Mouse (Mus musculus): Measurements from ENCODE around the gene Cog4. TPM values are rescaled to one million over a fixed set of nuclear protein-coding genes. Genes with fewer than 3 reads are reported as not detected.

The Cog4 gene
- polyA plus RNA-seq, 1 experiment from 2014 or later: 67.1 TPM

GRCm38 (mm10) chr8:110811793-110812192 is 34.6 kb upstream of the Cog4 start:
- Histone ChIP-seq H3K9me3 (no peaks in the 10 kb centered on the region), H3K27ac (replicated peaks) (no peak overlapping the region), H3K27me3 (no peaks in the 10 kb centered on the region), H3K4me1 (no peaks in the 10 kb centered on the region), H3K9ac (replicated peaks) (no peak overlapping the region), H3K36me3 (peaks cover 84% of the 10 kb centered on the region), H3K4me3 (no peak overlapping the region), H3K4me2 (replicated peaks) (no peak overlapping the region)
- no peak for ATAC-seq (replicated peaks)
- WGBS: 93% methylated on average over 7 of the region's 7 CpGs

DNA sequence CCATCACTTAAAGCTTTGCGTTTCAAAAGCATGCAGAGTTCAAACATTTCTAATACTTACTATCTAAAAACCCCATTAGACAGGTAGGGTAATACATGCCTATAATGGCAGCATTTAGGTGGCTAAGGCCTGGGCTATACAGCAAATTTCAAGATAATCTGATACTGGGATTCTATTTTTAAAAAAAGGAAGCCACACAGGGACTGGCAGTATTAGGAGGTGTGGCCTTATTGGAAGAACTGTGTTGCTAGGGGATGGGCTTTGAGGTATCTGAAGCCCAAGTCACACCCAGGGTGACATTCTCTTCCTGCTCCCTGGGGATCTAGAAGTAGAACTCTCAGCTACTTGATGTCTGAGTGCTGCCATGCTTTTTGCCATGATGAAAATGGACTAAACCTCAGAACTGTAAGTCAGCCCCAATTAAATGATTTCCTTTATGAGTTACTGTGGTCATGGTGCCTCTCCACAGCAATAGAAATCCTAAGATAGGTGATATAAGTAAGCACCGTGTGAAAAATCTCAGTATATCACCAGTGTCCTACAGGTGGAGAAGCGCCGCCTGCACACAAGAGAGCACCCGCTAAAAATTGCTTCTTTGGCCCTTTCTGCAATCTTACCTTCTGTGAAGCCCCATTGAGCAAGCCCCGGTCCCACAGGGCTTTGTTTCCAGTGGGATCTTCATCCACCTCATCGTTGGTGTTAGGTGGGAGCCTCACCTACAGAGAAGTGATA is 33.9 kb upstream of the Cog4 start:
- H3K36me3 ChIP-seq: peaks cover 91% of the 10 kb centered on the region
- no peak overlapping the region for H3K4me2 ChIP-seq (replicated peaks)
- H3K4me1 ChIP-seq: no peaks in the 10 kb centered on the region
- H3K9ac ChIP-seq (replicated peaks): no peak overlapping the region
- H3K27ac ChIP-seq (replicated peaks): no peak overlapping the region
- no peak overlapping the region for H3K4me3 ChIP-seq
- no peaks in the 10 kb centered on the region for H3K9me3 ChIP-seq
- H3K27me3 ChIP-seq: no peaks in the 10 kb centered on the region
- 97% methylated on average over 7 of the region's 7 CpGs for WGBS
- no peak for ATAC-seq (replicated peaks)

- 85% methylated on average over 7 of the region's 7 CpGs for WGBS
- no peaks in the 10 kb centered on the region for H3K9me3 ChIP-seq
- no peak for ATAC-seq (replicated peaks)
Observed at GRCm38 (mm10) chr8:110813081-110813812, 33.2 kb upstream of the Cog4 start.

DNA sequence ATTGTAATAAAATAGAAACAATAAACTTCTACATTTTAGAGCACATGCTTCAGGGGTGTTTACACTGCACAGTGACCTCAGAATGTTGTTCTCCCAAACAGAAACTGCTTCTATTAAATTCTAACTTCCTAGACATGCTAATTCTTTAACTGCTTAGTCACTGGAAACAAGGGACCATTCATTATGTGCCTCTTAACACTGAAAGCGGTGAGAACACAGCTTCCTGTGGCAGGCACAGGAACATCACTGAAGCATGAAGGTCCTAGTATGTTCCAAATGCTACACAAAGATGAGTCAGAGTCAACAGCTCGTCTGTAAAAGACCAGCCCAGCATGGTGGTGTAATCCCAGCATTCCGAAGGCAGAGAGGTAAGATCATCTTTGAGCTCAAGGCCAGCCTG is 31.1 kb upstream of the Cog4 start:
- H3K27me3 ChIP-seq: no peaks in the 10 kb centered on the region
- H3K4me2 ChIP-seq (replicated peaks): no peak overlapping the region
- no peak for ATAC-seq (replicated peaks)
- H3K27ac ChIP-seq (replicated peaks): no peak overlapping the region
- H3K9me3 ChIP-seq: no peaks in the 10 kb centered on the region
- no peak overlapping the region for H3K9ac ChIP-seq (replicated peaks)
- WGBS: 61% methylated on average over 3 of the region's 3 CpGs
- no peak overlapping the region for H3K4me3 ChIP-seq
- H3K36me3 ChIP-seq: peaks cover 100% of the 10 kb centered on the region
- H3K4me1 ChIP-seq: no peaks in the 10 kb centered on the region

More at GRCm38 (mm10) chr8:110813081-110813812, 33.2 kb upstream of the Cog4 start:
- H3K4me1 ChIP-seq: no peaks in the 10 kb centered on the region
- H3K36me3 ChIP-seq: peaks cover 98% of the 10 kb centered on the region
- H3K27me3 ChIP-seq: no peaks in the 10 kb centered on the region
- no peak overlapping the region for H3K27ac ChIP-seq (replicated peaks)
- no peak overlapping the region for H3K4me2 ChIP-seq (replicated peaks)
- H3K4me3 ChIP-seq: no peak overlapping the region
- H3K9ac ChIP-seq (replicated peaks): no peak overlapping the region

DNA sequence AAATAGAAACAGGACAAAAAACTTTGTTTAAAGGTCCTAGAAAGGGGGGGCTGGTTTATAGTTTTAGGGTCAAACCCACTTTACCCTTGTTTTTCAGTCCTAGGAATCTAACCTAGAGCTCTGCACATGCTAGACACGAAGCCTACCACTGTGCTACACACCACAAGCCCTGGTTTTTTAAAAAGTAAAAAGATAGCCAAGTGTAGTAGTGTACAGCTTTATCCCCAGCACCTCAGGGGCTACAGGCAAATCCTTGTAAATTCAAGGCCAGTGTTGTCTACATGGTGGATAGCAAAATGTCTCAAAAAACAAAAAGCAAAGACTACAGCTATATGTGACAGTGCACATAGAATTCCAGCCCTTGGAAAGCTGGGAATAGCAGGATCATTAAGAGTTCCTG is 29.4 kb upstream of the Cog4 start:
- Histone ChIP-seq H3K4me3 (no peak overlapping the region), H3K27ac (replicated peaks) (no peak overlapping the region), H3K36me3 (peaks cover 100% of the 10 kb centered on the region), H3K9me3 (no peaks in the 10 kb centered on the region), H3K9ac (replicated peaks) (no peak overlapping the region), H3K4me1 (no peaks in the 10 kb centered on the region), H3K27me3 (no peaks in the 10 kb centered on the region), H3K4me2 (replicated peaks) (no peak overlapping the region)
- ATAC-seq (replicated peaks): no peak
- 93% methylated on average over 1 of the region's 1 CpGs for WGBS

DNA sequence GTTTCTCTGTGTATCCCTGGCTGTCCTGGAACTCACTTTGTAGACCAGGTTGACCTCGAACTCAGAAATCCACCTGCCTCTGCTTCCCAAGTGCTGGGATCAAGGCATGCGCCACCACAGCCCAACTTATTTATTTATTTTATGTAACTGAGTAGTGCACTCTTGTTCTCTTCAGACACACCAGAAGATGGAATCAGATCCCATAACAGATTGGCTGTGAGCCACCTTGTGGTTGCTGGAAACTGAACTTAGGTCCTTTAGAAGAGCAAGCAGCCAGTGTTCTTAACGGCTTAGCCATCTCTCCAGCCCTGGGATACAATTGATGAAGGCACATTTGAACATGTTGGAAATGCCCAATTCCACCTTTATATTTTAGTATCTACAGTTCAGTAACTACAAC is 27.8 kb upstream of the Cog4 start:
- H3K4me2 ChIP-seq (replicated peaks): no peak overlapping the region
- H3K27me3 ChIP-seq: no peaks in the 10 kb centered on the region
- H3K27ac ChIP-seq (replicated peaks): no peak overlapping the region
- 83% methylated on average over 3 of the region's 3 CpGs for WGBS
- ATAC-seq (replicated peaks): no peak
- no peak overlapping the region for H3K9ac ChIP-seq (replicated peaks)
- H3K4me3 ChIP-seq: no peak overlapping the region
- peaks cover 99% of the 10 kb centered on the region for H3K36me3 ChIP-seq
- no peaks in the 10 kb centered on the region for H3K9me3 ChIP-seq
- H3K4me1 ChIP-seq: no peaks in the 10 kb centered on the region

DNA sequence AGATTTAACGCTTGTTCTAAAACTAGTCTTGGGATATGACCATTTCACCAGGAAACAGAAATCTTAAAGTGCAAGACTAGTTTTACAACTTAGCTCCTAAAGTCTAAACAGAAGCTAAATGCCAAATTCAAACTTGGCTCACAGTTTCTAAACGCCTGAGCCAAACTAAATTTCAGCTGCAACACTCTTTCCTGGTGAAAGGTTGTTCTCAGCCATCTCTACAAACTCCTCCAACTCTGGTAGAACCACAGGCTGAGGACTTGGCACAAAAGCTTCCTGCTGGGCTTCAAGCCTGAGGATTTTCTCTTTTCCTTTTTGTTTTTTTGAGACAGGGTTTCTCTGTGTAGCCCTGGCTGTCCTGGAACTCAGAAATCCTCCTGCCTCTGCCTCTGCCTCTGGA is 26.1 kb upstream of the Cog4 start:
- Histone ChIP-seq H3K27ac (replicated peaks) (no peak overlapping the region), H3K4me3 (no peak overlapping the region), H3K4me1 (no peaks in the 10 kb centered on the region), H3K36me3 (peaks cover 98% of the 10 kb centered on the region), H3K9me3 (no peaks in the 10 kb centered on the region), H3K27me3 (no peaks in the 10 kb centered on the region), H3K4me2 (replicated peaks) (no peak overlapping the region), H3K9ac (replicated peaks) (no peak overlapping the region)
- 89% methylated on average over 2 of the region's 2 CpGs for WGBS
- ATAC-seq (replicated peaks): no peak

- Histone ChIP-seq H3K4me2 (replicated peaks) (no peak overlapping the region), H3K36me3 (peaks cover 98% of the 10 kb centered on the region), H3K27me3 (no peaks in the 10 kb centered on the region), H3K4me3 (no peak overlapping the region), H3K9me3 (no peaks in the 10 kb centered on the region), H3K4me1 (no peaks in the 10 kb centered on the region), H3K27ac (replicated peaks) (no peak overlapping the region), H3K9ac (replicated peaks) (no peak overlapping the region)
- ATAC-seq (replicated peaks): no peak
- WGBS: 90% methylated on average over 3 of the region's 3 CpGs
Observed at GRCm38 (mm10) chr8:110821960-110822359, 24.4 kb upstream of the Cog4 start.

- ATAC-seq (replicated peaks): no peak
- Histone ChIP-seq H3K27ac (replicated peaks) (no peak overlapping the region), H3K27me3 (no peaks in the 10 kb centered on the region), H3K4me1 (no peaks in the 10 kb centered on the region), H3K9me3 (no peaks in the 10 kb centered on the region), H3K36me3 (peaks cover 97% of the 10 kb centered on the region), H3K4me3 (no peak overlapping the region), H3K4me2 (replicated peaks) (no peak overlapping the region), H3K9ac (replicated peaks) (no peak overlapping the region)
- WGBS: 89% methylated on average over 1 of the region's 1 CpGs
Observed at GRCm38 (mm10) chr8:110824861-110825260, 21.5 kb upstream of the Cog4 start.

DNA sequence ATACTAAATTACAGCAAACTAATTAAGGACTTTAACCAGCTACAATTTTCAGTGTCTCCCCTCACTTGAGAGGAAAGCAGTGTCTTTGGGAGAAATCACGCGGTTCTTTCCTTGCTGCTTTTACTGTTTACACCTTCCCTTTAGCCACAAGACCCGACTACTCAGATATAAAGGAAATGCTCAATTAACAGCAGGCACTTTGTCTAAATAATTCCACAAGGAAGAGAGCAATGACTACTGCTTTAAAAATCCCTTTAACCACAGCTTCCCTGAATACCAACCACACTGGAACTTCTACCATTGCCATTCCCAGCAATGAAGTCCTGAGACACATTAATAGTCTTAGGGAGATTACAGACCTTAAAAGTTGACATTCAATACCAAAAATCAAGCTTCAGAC is 17.9 kb upstream of the Cog4 start:
- no peaks in the 10 kb centered on the region for H3K27me3 ChIP-seq
- 88% methylated on average over 3 of the region's 3 CpGs for WGBS
- no peak overlapping the region for H3K9ac ChIP-seq (replicated peaks)
- ATAC-seq (replicated peaks): no peak
- peaks cover 94% of the 10 kb centered on the region for H3K36me3 ChIP-seq
- no peak overlapping the region for H3K4me2 ChIP-seq (replicated peaks)
- no peaks in the 10 kb centered on the region for H3K4me1 ChIP-seq
- no peak overlapping the region for H3K4me3 ChIP-seq
- H3K27ac ChIP-seq (replicated peaks): no peak overlapping the region
- no peaks in the 10 kb centered on the region for H3K9me3 ChIP-seq

DNA sequence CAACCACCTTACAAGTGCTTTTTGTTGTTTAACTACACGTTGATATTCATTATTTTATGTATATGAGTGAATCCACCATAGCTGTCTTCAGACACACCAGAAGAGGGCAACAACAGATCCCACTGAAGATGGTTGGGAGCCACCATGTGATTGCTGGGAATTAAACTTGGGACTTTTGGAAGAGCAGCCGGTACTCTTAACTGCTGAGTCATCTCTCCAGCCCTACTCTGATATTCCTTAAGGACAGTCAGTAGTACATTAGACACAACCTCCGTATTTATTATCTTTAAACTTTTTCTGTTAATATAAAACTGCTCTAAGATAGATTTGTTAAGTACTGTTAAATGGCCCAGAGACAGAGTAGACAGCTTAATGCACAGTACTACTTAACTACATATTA is 14.4 kb upstream of the Cog4 start:
- Histone ChIP-seq H3K27ac (replicated peaks) (no peak overlapping the region), H3K4me1 (no peaks in the 10 kb centered on the region), H3K4me3 (no peak overlapping the region), H3K27me3 (no peaks in the 10 kb centered on the region), H3K9me3 (no peaks in the 10 kb centered on the region), H3K4me2 (replicated peaks) (no peak overlapping the region), H3K36me3 (peaks cover 93% of the 10 kb centered on the region), H3K9ac (replicated peaks) (no peak overlapping the region)
- WGBS: 90% methylated on average over 3 of the region's 3 CpGs
- ATAC-seq (replicated peaks): no peak

- Histone ChIP-seq H3K4me1 (peaks cover 11% of the 10 kb centered on the region), H3K27me3 (no peaks in the 10 kb centered on the region), H3K36me3 (peaks cover 71% of the 10 kb centered on the region), H3K4me3 (no peak overlapping the region), H3K4me2 (replicated peaks) (no peak overlapping the region), H3K9me3 (no peaks in the 10 kb centered on the region), H3K9ac (replicated peaks) (no peak overlapping the region), H3K27ac (replicated peaks) (no peak overlapping the region)
- no peak for ATAC-seq (replicated peaks)
- WGBS: 91% methylated on average over 3 of the region's 3 CpGs
Observed at GRCm38 (mm10) chr8:110842012-110842574, 4.3 kb upstream of the Cog4 start.
